Mouse (Mus musculus): ENCODE data around the gene Ism2. TPM values are rescaled to one million over a fixed set of nuclear protein-coding genes. Genes with fewer than 3 reads are reported as not detected.

The Ism2 gene
- 0.21 and 0.23 TPM in 2 replicates for polyA plus RNA-seq (2011; ENCODE audit: insufficient read length, low read depth, missing spikeins)

GRCm38 (mm10) chr12:87299657-87300440 is at the start of gene Ism2:
Gene Ism2, minus strand, starts transcription at chr12:87299705.
- no peaks in the 10 kb centered on the region for H3K4me1 ChIP-seq (ENCODE audit: control insufficient read depth, insufficient read depth, low read length)
- H3K27ac ChIP-seq (ENCODE audit: insufficient read depth, low read length), result no peak within 1 kb of the TSS
- TF ChIP-seq POLR2A (IDR thresholded peaks at IDR 0.05; ENCODE audit: low read depth, low read length) (0 out of 2 replicates have a peak, but pooled peaks have one; percentile 15), CTCF (IDR thresholded peaks at IDR 0.05; ENCODE audit: borderline replicate concordance, insufficient read depth, low read length) (no peak)
- H3K4me3 ChIP-seq (ENCODE audit: insufficient read depth, low read length), result peak within 1 kb of the TSS; percentile 50

GRCm38 (mm10) chr12:87348029-87348428 is 48.5 kb upstream of the Ism2 start:
- H3K4me3 ChIP-seq (ENCODE audit: insufficient read depth, low read length), result no peak overlapping the region
- H3K27ac ChIP-seq (ENCODE audit: insufficient read depth, low read length), result no peak overlapping the region
- H3K4me1 ChIP-seq (ENCODE audit: control insufficient read depth, insufficient read depth, low read length), result no peaks in the 10 kb centered on the region
- TF ChIP-seq POLR2A (IDR thresholded peaks at IDR 0.05; ENCODE audit: low read depth, low read length) (no peak), CTCF (IDR thresholded peaks at IDR 0.05; ENCODE audit: borderline replicate concordance, insufficient read depth, low read length) (no peak)

- H3K4me3 ChIP-seq (ENCODE audit: insufficient read depth, low read length), result no peak overlapping the region
- H3K27ac ChIP-seq (ENCODE audit: insufficient read depth, low read length), result no peak overlapping the region
Observed at GRCm38 (mm10) chr12:87347511-87347910, 48.0 kb upstream of the Ism2 start.

GRCm38 (mm10) chr12:87343084-87343605 is 43.6 kb upstream of the Ism2 start:
- TF ChIP-seq CTCF (IDR thresholded peaks at IDR 0.05; ENCODE audit: borderline replicate concordance, insufficient read depth, low read length) (no peak), POLR2A (IDR thresholded peaks at IDR 0.05; ENCODE audit: low read depth, low read length) (no peak)
- no peaks in the 10 kb centered on the region for H3K4me1 ChIP-seq (ENCODE audit: control insufficient read depth, insufficient read depth, low read length)
- H3K4me3 ChIP-seq (ENCODE audit: insufficient read depth, low read length), result no peak overlapping the region
- no peak overlapping the region for H3K27ac ChIP-seq (ENCODE audit: insufficient read depth, low read length)

More at GRCm38 (mm10) chr12:87347511-87347910, 48.0 kb upstream of the Ism2 start:
- TF ChIP-seq POLR2A (IDR thresholded peaks at IDR 0.05; ENCODE audit: low read depth, low read length), result no peak
- no peak for TF ChIP-seq CTCF (IDR thresholded peaks at IDR 0.05; ENCODE audit: borderline replicate concordance, insufficient read depth, low read length)
- no peaks in the 10 kb centered on the region for H3K4me1 ChIP-seq (ENCODE audit: control insufficient read depth, insufficient read depth, low read length)

- Histone ChIP-seq H3K27ac (ENCODE audit: insufficient read depth, low read length) (no peak overlapping the region), H3K4me1 (ENCODE audit: control insufficient read depth, insufficient read depth, low read length) (no peaks in the 10 kb centered on the region), H3K4me3 (ENCODE audit: insufficient read depth, low read length) (no peak overlapping the region)
- TF ChIP-seq POLR2A (IDR thresholded peaks at IDR 0.05; ENCODE audit: low read depth, low read length) (no peak), CTCF (IDR thresholded peaks at IDR 0.05; ENCODE audit: borderline replicate concordance, insufficient read depth, low read length) (no peak)
Observed at GRCm38 (mm10) chr12:87338082-87338481, 38.6 kb upstream of the Ism2 start.

- TF ChIP-seq CTCF (IDR thresholded peaks at IDR 0.05; ENCODE audit: borderline replicate concordance, insufficient read depth, low read length) (no peak), POLR2A (IDR thresholded peaks at IDR 0.05; ENCODE audit: low read depth, low read length) (no peak)
- no peak overlapping the region for H3K27ac ChIP-seq (ENCODE audit: insufficient read depth, low read length)
- peaks cover 8% of the 10 kb centered on the region for H3K4me1 ChIP-seq (ENCODE audit: control insufficient read depth, insufficient read depth, low read length)
Observed at GRCm38 (mm10) chr12:87334886-87335285, 35.4 kb upstream of the Ism2 start.

GRCm38 (mm10) chr12:87333794-87334193 is 34.3 kb upstream of the Ism2 start:
- H3K27ac ChIP-seq (ENCODE audit: insufficient read depth, low read length), result no peak overlapping the region
- H3K4me3 ChIP-seq (ENCODE audit: insufficient read depth, low read length), result no peak overlapping the region
- no peak for TF ChIP-seq CTCF (IDR thresholded peaks at IDR 0.05; ENCODE audit: borderline replicate concordance, insufficient read depth, low read length)
- TF ChIP-seq POLR2A (IDR thresholded peaks at IDR 0.05; ENCODE audit: low read depth, low read length), result no peak
- H3K4me1 ChIP-seq (ENCODE audit: control insufficient read depth, insufficient read depth, low read length), result peaks cover 8% of the 10 kb centered on the region

More at GRCm38 (mm10) chr12:87334886-87335285, 35.4 kb upstream of the Ism2 start:
- H3K4me3 ChIP-seq (ENCODE audit: insufficient read depth, low read length), result no peak overlapping the region

GRCm38 (mm10) chr12:87332511-87332910 is 33.0 kb upstream of the Ism2 start:
- Histone ChIP-seq H3K27ac (ENCODE audit: insufficient read depth, low read length) (no peak overlapping the region), H3K4me1 (ENCODE audit: control insufficient read depth, insufficient read depth, low read length) (peaks cover 8% of the 10 kb centered on the region), H3K4me3 (ENCODE audit: insufficient read depth, low read length) (no peak overlapping the region)
- TF ChIP-seq CTCF (IDR thresholded peaks at IDR 0.05; ENCODE audit: borderline replicate concordance, insufficient read depth, low read length) (no peak), POLR2A (IDR thresholded peaks at IDR 0.05; ENCODE audit: low read depth, low read length) (no peak)

GRCm38 (mm10) chr12:87331908-87332307 is 32.4 kb upstream of the Ism2 start:
- H3K27ac ChIP-seq (ENCODE audit: insufficient read depth, low read length), result peak overlapping the region; percentile 15; the same call in 1 of the 2 replicates
- H3K4me3 ChIP-seq (ENCODE audit: insufficient read depth, low read length), result no peak overlapping the region
- no peak for TF ChIP-seq CTCF (IDR thresholded peaks at IDR 0.05; ENCODE audit: borderline replicate concordance, insufficient read depth, low read length)
- TF ChIP-seq POLR2A (IDR thresholded peaks at IDR 0.05; ENCODE audit: low read depth, low read length), result no peak
- peaks cover 8% of the 10 kb centered on the region for H3K4me1 ChIP-seq (ENCODE audit: control insufficient read depth, insufficient read depth, low read length)

GRCm38 (mm10) chr12:87331053-87331456 is 31.6 kb upstream of the Ism2 start:
- Histone ChIP-seq H3K27ac (ENCODE audit: insufficient read depth, low read length) (peak overlapping the region; percentile 39; the same call in 1 of the 2 replicates), H3K4me1 (ENCODE audit: control insufficient read depth, insufficient read depth, low read length) (peaks cover 8% of the 10 kb centered on the region), H3K4me3 (ENCODE audit: insufficient read depth, low read length) (no peak overlapping the region)
- TF ChIP-seq POLR2A (IDR thresholded peaks at IDR 0.05; ENCODE audit: low read depth, low read length), result no peak
- no peak for TF ChIP-seq CTCF (IDR thresholded peaks at IDR 0.05; ENCODE audit: borderline replicate concordance, insufficient read depth, low read length)
